14 mouse cellular contexts compared by ENCODE assay signal in genomic region chr11:72695025-72695424, GRCm38 (mm10).
"Had no signal": no experiment of that assay in that cellular context is flagged by ENCODE, and none has a peak within 500 bp of the region (broad histone marks: within the 10 kb centered on the region; RNA-seq: fewer than 3 reads in every experiment).

No protein-coding gene starts in this region.

- H3K27ac ChIP-seq: intestine, embryonic 15.5 days; kidney, embryonic 15.5 days; left cerebral cortex, adult 2 months; limb, embryonic 15.5 days; midbrain, embryonic 12.5 days had no signal

- DNase-seq: kidney, adult 18-20 months; kidney, postnatal 25 days; lung, embryonic 14.5 days; lung, postnatal 10 days; lung, postnatal 4 days; right cerebral cortex, adult 18-20 months; right cerebral cortex, postnatal 25 days; thymus, adult 18-20 months; thymus, postnatal 14 days had no signal

- ATAC-seq: intestine, embryonic 15.5 days had no signal

- H3K36me3 ChIP-seq: intestine, embryonic 15.5 days had no signal

- H3K4me2 ChIP-seq: intestine, embryonic 15.5 days; kidney, embryonic 15.5 days; limb, embryonic 15.5 days; lung, embryonic 14.5 days; midbrain, embryonic 12.5 days had no signal

- H3K27me3 ChIP-seq: intestine, embryonic 15.5 days; kidney, embryonic 15.5 days; limb, embryonic 15.5 days; midbrain, embryonic 12.5 days had no signal

- H3K4me3 ChIP-seq: intestine, embryonic 15.5 days; kidney, embryonic 15.5 days; left cerebral cortex, adult 2 months; limb, embryonic 15.5 days; midbrain, embryonic 12.5 days had no signal

- H3K9me3 ChIP-seq: intestine, embryonic 15.5 days; kidney, embryonic 15.5 days; limb, embryonic 15.5 days; midbrain, embryonic 12.5 days had no signal

- H3K9ac ChIP-seq: intestine, embryonic 15.5 days; kidney, embryonic 15.5 days; limb, embryonic 15.5 days; lung, embryonic 14.5 days; midbrain, embryonic 12.5 days had no signal
